In genomic region chr16:95862621-95863020, GRCm38 (mm10) we compare ENCODE assay signal across 8 mouse cellular contexts.
A peak's percentile ranks its signal among the peaks of the same experiment; 100 is the strongest.
DNase-seq lines count a peak whose midpoint lies in the region; ATAC-seq lines count a peak whose summit lies in the region.

No protein-coding gene starts in this region.

- DNase-seq in kidney, postnatal 36 days, result peak; percentile 61 to 71
- DNase-seq in naive thymus-derived CD4-positive, alpha-beta T cell, adult 2 months (ENCODE audit: low read depth), result peak; percentile 34
- no peak for DNase-seq in cerebellum, postnatal 4 days (ENCODE audit: low spot score in 2 of 2)
- DNase-seq in hindbrain, embryonic 11.5 days (ENCODE audit: low spot score), result no peak
- no peak for DNase-seq in right cerebral cortex, postnatal 25 days

- peaks cover 31% of the 10 kb centered on the region for H3K4me1 ChIP-seq in brown adipose tissue, adult 24 weeks (ENCODE audit: control insufficient read depth, insufficient read depth, insufficient read length, low read length)
- H3K4me1 ChIP-seq in heart, embryonic 12.5 days (replicated peaks), result peaks cover 24% of the 10 kb centered on the region
- no peaks in the 10 kb centered on the region for H3K4me1 ChIP-seq in hindbrain, embryonic 11.5 days (replicated peaks; ENCODE audit: control insufficient read depth, insufficient read depth, low read length)
- H3K4me1 ChIP-seq in neural tube, embryonic 15.5 days, result peaks cover 14% of the 10 kb centered on the region; the same call in 1 of the 2 replicates

- no peaks in the 10 kb centered on the region for H3K9me3 ChIP-seq in heart, embryonic 12.5 days (replicated peaks)
- H3K9me3 ChIP-seq in hindbrain, embryonic 11.5 days (ENCODE audit: control insufficient read depth, low read length), result no peaks in the 10 kb centered on the region
- H3K9me3 ChIP-seq in neural tube, embryonic 15.5 days (replicated peaks), result no peaks in the 10 kb centered on the region

- WGBS in heart, embryonic 12.5 days, result 57% methylated on average over 3 of the region's 3 CpGs
- 90% methylated on average over 3 of the region's 3 CpGs for WGBS in hindbrain, embryonic 11.5 days
- 84% methylated on average over 3 of the region's 3 CpGs for WGBS in neural tube, embryonic 15.5 days

- no peaks in the 10 kb centered on the region for H3K36me3 ChIP-seq in heart, embryonic 12.5 days
- H3K36me3 ChIP-seq in hindbrain, embryonic 11.5 days (ENCODE audit: control insufficient read depth, insufficient read depth, low read length), result no peaks in the 10 kb centered on the region
- H3K36me3 ChIP-seq in neural tube, embryonic 15.5 days, result no peaks in the 10 kb centered on the region

- H3K4me2 ChIP-seq in heart, embryonic 12.5 days, result no peak overlapping the region
- H3K4me2 ChIP-seq in hindbrain, embryonic 11.5 days (replicated peaks; ENCODE audit: low read depth, low read length), result no peak overlapping the region
- no peak overlapping the region for H3K4me2 ChIP-seq in neural tube, embryonic 15.5 days

- no peak overlapping the region for H3K4me3 ChIP-seq in brown adipose tissue, adult 24 weeks (ENCODE audit: insufficient read depth, low read depth, low read length)
- H3K4me3 ChIP-seq in heart, embryonic 12.5 days, result no peak overlapping the region
- no peak overlapping the region for H3K4me3 ChIP-seq in hindbrain, embryonic 11.5 days (ENCODE audit: low read depth, low read length)
- no peak overlapping the region for H3K4me3 ChIP-seq in neural tube, embryonic 15.5 days (replicated peaks)

- ATAC-seq in heart, embryonic 12.5 days (ENCODE audit: insufficient number of reproducible peaks, low FRiP score), result no peak
- no peak for ATAC-seq in hindbrain, embryonic 11.5 days (ENCODE audit: low FRiP score)
- no peak for ATAC-seq in neural tube, embryonic 15.5 days (ENCODE audit: low FRiP score)

- peak overlapping the region; percentile 98 for H3K27ac ChIP-seq in brown adipose tissue, adult 24 weeks (replicated peaks; ENCODE audit: low read depth, low read length)
- peak overlapping the region; percentile 67 for H3K27ac ChIP-seq in heart, embryonic 12.5 days (ENCODE audit: poor library complexity, severe bottlenecking)
- no peak overlapping the region for H3K27ac ChIP-seq in hindbrain, embryonic 11.5 days (ENCODE audit: low read depth, low read length)
- no peak overlapping the region for H3K27ac ChIP-seq in neural tube, embryonic 15.5 days (replicated peaks)

- no peaks in the 10 kb centered on the region for H3K27me3 ChIP-seq in heart, embryonic 12.5 days (replicated peaks)
- H3K27me3 ChIP-seq in hindbrain, embryonic 11.5 days (ENCODE audit: control insufficient read depth, insufficient read depth, low read length), result no peaks in the 10 kb centered on the region
- H3K27me3 ChIP-seq in neural tube, embryonic 15.5 days (replicated peaks), result no peaks in the 10 kb centered on the region

- no peak overlapping the region for H3K9ac ChIP-seq in heart, embryonic 12.5 days
- no peak overlapping the region for H3K9ac ChIP-seq in hindbrain, embryonic 11.5 days (ENCODE audit: low read depth, low read length)
- no peak overlapping the region for H3K9ac ChIP-seq in neural tube, embryonic 15.5 days (replicated peaks)

Comparison
In these comparisons a context has a peak if more than half of its experiments do, and no peak if none do; other contexts are left out.
1. H3K27ac ChIP-seq: peak in brown adipose tissue, adult 24 weeks (single experiment) and heart, embryonic 12.5 days (single experiment); none in hindbrain, embryonic 11.5 days (single experiment) and neural tube, embryonic 15.5 days (single experiment).
2. DNase-seq: peak in kidney, postnatal 36 days (2 of 2) and naive thymus-derived CD4-positive, alpha-beta T cell, adult 2 months (single experiment); none in cerebellum, postnatal 4 days (0 of 2), hindbrain, embryonic 11.5 days (single experiment) and right cerebral cortex, postnatal 25 days (single experiment).